Mouse (Mus musculus) hindbrain, embryonic 16.5 days (tissue): ENCODE data around the gene Heyl. TPM values are rescaled to one million over a fixed set of nuclear protein-coding genes. Genes with fewer than 3 reads are reported as not detected.
"Not testable (repeated sequence)": the region's sequence is repeated elsewhere in the genome, so short reads cannot be mapped to it uniquely, and the experiment has no call there.

Experiments used
- ATAC-seq: fragments of 200-750 bp; cut with Nextera tagmentation; 2 replicates; pipeline ENCODE4 v1.8.0; 2017; ENCODE audit warnings: moderate TSS enrichment, moderate library complexity
- H3K27ac ChIP-seq: fragments of 300-500 bp; sonication (generic); 2 replicates; pipeline ENCODE4 v1.5.1; 2014; ENCODE audit warnings: low read depth, mild to moderate bottlenecking, control low read depth, low read length, moderate library complexity
- H3K27me3 ChIP-seq: fragments of 300-500 bp; sonication (generic); replicated peaks from 2 replicates; pipeline ENCODE4 v1.6.1; 2014; ENCODE audit warnings: low read length; ENCODE audit not compliant: control insufficient read depth, insufficient read depth
- H3K36me3 ChIP-seq: fragments of 300-500 bp; sonication (generic); 2 replicates; pipeline ENCODE4 v1.6.1; 2014; ENCODE audit warnings: mild to moderate bottlenecking, low read length, moderate library complexity, mixed read lengths; ENCODE audit not compliant: control insufficient read depth, insufficient read depth
- H3K4me1 ChIP-seq: fragments of 300-500 bp; sonication (generic); 2 replicates; pipeline ENCODE4 v1.6.1; 2014; ENCODE audit warnings: low read depth, low read length; ENCODE audit not compliant: control insufficient read depth, insufficient read depth
- H3K4me2 ChIP-seq: fragments of 300-500 bp; sonication (generic); 2 replicates; pipeline ENCODE4 v1.6.1; 2014; ENCODE audit warnings: mild to moderate bottlenecking, low read length, control low read depth, moderate library complexity
- H3K4me3 ChIP-seq: fragments of 300-500 bp; sonication (generic); 2 replicates; pipeline ENCODE4 v1.5.1; 2014; ENCODE audit warnings: mild to moderate bottlenecking, low read length, control low read depth, moderate library complexity
- H3K9ac ChIP-seq: fragments of 300-500 bp; sonication (generic); 2 replicates; pipeline ENCODE4 v1.6.1; 2014; ENCODE audit warnings: low read depth, mild to moderate bottlenecking, control low read depth, low read length, moderate library complexity
- H3K9me3 ChIP-seq: fragments of 300-500 bp; sonication (generic); 2 replicates; pipeline ENCODE4 v1.6.1; 2014; ENCODE audit warnings: mild to moderate bottlenecking, low read length, moderate library complexity; ENCODE audit not compliant: control insufficient read depth
- WGBS: fragments of 180-500 bp; shearing (Covaris S2); extraction: QIAGEN DNeasy Blood & Tissue Kit; methylation state at CpG from one replicate; pipeline ENCODE4 v1.1.7; 2014; 5-methylcytosine and 5-hydroxymethylcytosine counted together
- polyA plus RNA-seq: library from polyadenylated mRNA; unstranded; fragments of >200 nt; fragmentation: Nextera tagmentation; extraction: Ambion mirVana; gene quantifications from 2 replicates; pipeline ENCODE4 v1.2.1, GENCODE M21; 2015

Gene Heyl
- polyA plus RNA-seq, 1 experiment from 2014 or later: 5.3 TPM

GRCm38 (mm10) chr4:123289038-123289437 is 55.7 kb downstream of the Heyl start:
- Histone ChIP-seq H3K9me3 (no peaks in the 10 kb centered on the region), H3K4me3 (no peak overlapping the region), H3K36me3 (peaks cover 39% of the 10 kb centered on the region), H3K4me2 (no peak overlapping the region), H3K27me3 (no peaks in the 10 kb centered on the region), H3K9ac (no peak overlapping the region), H3K27ac (no peak overlapping the region), H3K4me1 (peaks cover 20% of the 10 kb centered on the region)
- ATAC-seq: no peak
- WGBS: 90% methylated on average over 12 of the region's 12 CpGs

DNA sequence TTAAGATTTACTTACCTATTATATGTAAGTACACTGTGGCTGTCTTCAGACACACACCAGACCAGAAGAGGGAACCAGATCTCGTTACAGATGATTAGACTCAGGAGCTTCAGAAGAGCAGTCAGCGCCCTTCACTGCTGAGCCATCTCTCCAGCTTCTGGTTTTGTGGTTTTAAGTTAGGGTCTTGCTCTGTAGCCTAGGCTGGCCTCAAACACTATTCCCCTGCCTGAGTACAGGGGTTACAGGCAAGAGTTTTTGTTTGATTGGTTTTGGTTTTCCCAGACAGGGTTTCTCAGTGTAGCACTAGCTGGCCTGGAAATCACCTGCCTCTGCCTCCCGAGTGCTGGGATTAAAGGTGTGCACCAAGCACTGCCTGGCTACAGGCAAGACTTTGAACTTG is 59.0 kb downstream of the Heyl start:
- 89% methylated on average over 3 of the region's 3 CpGs for WGBS
- Histone ChIP-seq H3K9ac (no peak overlapping the region), H3K9me3 (no peaks in the 10 kb centered on the region), H3K27ac (no peak overlapping the region), H3K4me1 (no peaks in the 10 kb centered on the region), H3K36me3 (peaks cover 58% of the 10 kb centered on the region), H3K4me3 (no peak overlapping the region), H3K27me3 (no peaks in the 10 kb centered on the region), H3K4me2 (no peak overlapping the region)
- ATAC-seq: no peak

- no peak for ATAC-seq
- H3K4me1 ChIP-seq: no peaks in the 10 kb centered on the region
- H3K9me3 ChIP-seq: no peaks in the 10 kb centered on the region
- WGBS: 94% methylated on average over 7 of the region's 7 CpGs
- H3K4me2 ChIP-seq: no peak overlapping the region
- H3K27ac ChIP-seq: no peak overlapping the region
- H3K36me3 ChIP-seq: peaks cover 58% of the 10 kb centered on the region
- H3K4me3 ChIP-seq: no peak overlapping the region
- H3K27me3 ChIP-seq: no peaks in the 10 kb centered on the region
- H3K9ac ChIP-seq: no peak overlapping the region
Measured at GRCm38 (mm10) chr4:123292989-123293388, 59.6 kb downstream of the Heyl start.

GRCm38 (mm10) chr4:123293661-123294443 is 60.5 kb downstream of the Heyl start:
- Histone ChIP-seq H3K36me3 (peaks cover 62% of the 10 kb centered on the region), H3K4me3 (no peak overlapping the region), H3K27me3 (no peaks in the 10 kb centered on the region), H3K4me2 (no peak overlapping the region), H3K27ac (no peak overlapping the region), H3K4me1 (no peaks in the 10 kb centered on the region), H3K9ac (no peak overlapping the region), H3K9me3 (no peaks in the 10 kb centered on the region)
- no peak for ATAC-seq
- WGBS: 81% methylated on average over 7 of the region's 7 CpGs

DNA sequence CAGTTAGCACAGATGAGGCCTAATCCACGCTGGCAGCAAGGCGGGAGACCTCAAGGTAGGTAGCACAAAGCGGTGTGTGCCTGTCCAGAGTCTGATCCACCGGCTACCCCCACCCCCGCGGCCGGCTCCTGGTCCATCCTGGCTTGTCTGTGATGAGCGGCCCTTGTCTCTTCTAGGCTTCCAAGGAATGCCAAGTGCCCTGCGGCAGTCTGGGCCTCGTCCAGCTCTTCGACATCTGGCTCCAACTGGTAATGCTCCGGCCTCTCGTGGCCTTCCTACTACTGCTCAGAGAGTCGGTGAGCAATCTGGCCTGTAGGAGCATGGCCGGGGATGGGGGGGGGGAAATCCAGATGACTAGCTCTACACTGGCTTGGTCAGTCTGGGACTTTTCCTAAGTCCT is 61.7 kb downstream of the Heyl start:
- not testable (repeated sequence) for H3K4me3 ChIP-seq, H3K9ac ChIP-seq, H3K4me1 ChIP-seq, ATAC-seq, H3K9me3 ChIP-seq, H3K27me3 ChIP-seq, H3K4me2 ChIP-seq, H3K27ac ChIP-seq
- WGBS: 93% methylated on average over 15 of the region's 15 CpGs
- peaks cover 61% of the 10 kb centered on the region for H3K36me3 ChIP-seq

- H3K9me3 ChIP-seq: no peaks in the 10 kb centered on the region
- H3K27ac ChIP-seq: no peak overlapping the region
- peaks cover 63% of the 10 kb centered on the region for H3K36me3 ChIP-seq
- H3K27me3 ChIP-seq: no peaks in the 10 kb centered on the region
- no peak for ATAC-seq
- H3K4me3 ChIP-seq: no peak overlapping the region
- H3K4me2 ChIP-seq: no peak overlapping the region
- no peaks in the 10 kb centered on the region for H3K4me1 ChIP-seq
- 93% methylated on average over 21 of the region's 21 CpGs for WGBS
- H3K9ac ChIP-seq: no peak overlapping the region
Measured at GRCm38 (mm10) chr4:123295516-123296147, 62.3 kb downstream of the Heyl start.

GRCm38 (mm10) chr4:123296148-123296534 is 62.8 kb downstream of the Heyl start:
- ATAC-seq: no peak
- Histone ChIP-seq H3K36me3 (peaks cover 59% of the 10 kb centered on the region), H3K27me3 (no peaks in the 10 kb centered on the region), H3K27ac (no peak overlapping the region), H3K4me2 (no peak overlapping the region), H3K4me1 (no peaks in the 10 kb centered on the region), H3K9ac (no peak overlapping the region), H3K4me3 (no peak overlapping the region), H3K9me3 (no peaks in the 10 kb centered on the region)
- WGBS: 86% methylated on average over 5 of the region's 5 CpGs

GRCm38 (mm10) chr4:123297195-123297960 is 64.0 kb downstream of the Heyl start:
- WGBS: 85% methylated on average over 22 of the region's 22 CpGs
- no peak for ATAC-seq
- H3K4me2 ChIP-seq: no peak overlapping the region
- H3K9me3 ChIP-seq: no peaks in the 10 kb centered on the region
- no peak overlapping the region for H3K4me3 ChIP-seq
- no peak overlapping the region for H3K9ac ChIP-seq
- H3K4me1 ChIP-seq: no peaks in the 10 kb centered on the region
- no peak overlapping the region for H3K27ac ChIP-seq
- H3K36me3 ChIP-seq: peaks cover 49% of the 10 kb centered on the region
- H3K27me3 ChIP-seq: no peaks in the 10 kb centered on the region

DNA sequence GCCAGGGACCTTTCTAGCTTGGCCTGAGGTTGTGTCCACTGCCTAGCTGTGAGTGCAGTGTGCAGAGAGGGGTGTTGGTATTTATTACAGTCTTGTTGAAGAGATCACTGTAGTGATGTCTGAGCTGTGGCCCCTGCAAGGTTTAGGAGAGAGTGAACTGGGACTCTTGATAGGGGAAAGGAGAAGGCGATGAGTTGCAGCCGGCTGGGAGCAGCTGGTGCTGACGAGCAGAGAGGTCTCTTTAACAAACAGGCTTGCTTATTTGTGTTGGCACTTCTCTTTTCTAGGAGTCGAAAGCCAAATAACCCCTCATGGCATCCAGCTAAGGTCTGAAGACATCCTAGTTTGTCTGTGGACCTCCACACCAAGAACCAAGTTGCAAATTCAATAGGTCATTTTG is 64.9 kb downstream of the Heyl start:
- no peak overlapping the region for H3K4me2 ChIP-seq
- no peaks in the 10 kb centered on the region for H3K9me3 ChIP-seq
- WGBS: 81% methylated on average over 4 of the region's 4 CpGs
- no peak overlapping the region for H3K27ac ChIP-seq
- H3K4me3 ChIP-seq: no peak overlapping the region
- H3K36me3 ChIP-seq: peaks cover 47% of the 10 kb centered on the region
- no peaks in the 10 kb centered on the region for H3K4me1 ChIP-seq
- ATAC-seq: no peak
- H3K27me3 ChIP-seq: no peaks in the 10 kb centered on the region
- H3K9ac ChIP-seq: no peak overlapping the region
